In genomic region chr3:133333267-133334170, GRCm38 (mm10) we compare ENCODE assay signal across 23 mouse cellular contexts. TPM values are rescaled to one million over a fixed set of nuclear protein-coding genes. Genes with fewer than 3 reads are reported as not detected.
DNase-seq lines count a peak whose midpoint lies in the region; ATAC-seq and TF ChIP-seq lines count a peak whose summit lies in the region.
"Had no signal": no experiment of that assay in that cellular context is flagged by ENCODE, and none has a peak within 500 bp of the region (broad histone marks: within the 10 kb centered on the region; RNA-seq: fewer than 3 reads in every experiment).

No protein-coding gene starts in this region.

- no peak for TF ChIP-seq CTCF in lung, embryonic 14.5 days (IDR thresholded peaks at IDR 0.05; ENCODE audit: low read depth)
- TF ChIP-seq CTCF in stomach, postnatal 0 days (IDR thresholded peaks at IDR 0.05; ENCODE audit: low read depth) = no peak

- intact Hi-C loops in left cerebral cortex, postnatal 10 days (cut with DNase I) = loop anchor here (1.0 kb wide), 1 partner anchor 10 kb away; no protein-coding TSS in a partner anchor

- no peak overlapping the region for H3K4me2 ChIP-seq in lung, embryonic 14.5 days
- H3K4me2 ChIP-seq in stomach, embryonic 16.5 days (ENCODE audit: low read depth, low read length) = no peak overlapping the region
- H3K4me2 ChIP-seq in stomach, postnatal 0 days (replicated peaks; ENCODE audit: low read depth) = no peak overlapping the region
- H3K4me2 ChIP-seq in embryonic facial prominence, embryonic 12.5 days (replicated peaks) = no peak overlapping the region
- H3K4me2 ChIP-seq: heart, embryonic 13.5 days; hindbrain, embryonic 14.5 days; midbrain, embryonic 13.5 days had no signal

- H3K27ac ChIP-seq in lung, embryonic 14.5 days (ENCODE audit: low read depth) = peak overlapping the region; percentile 54; the same call in 1 of the 2 replicates
- H3K27ac ChIP-seq in stomach, embryonic 16.5 days (ENCODE audit: low read length) = no peak overlapping the region
- H3K27ac ChIP-seq in stomach, postnatal 0 days (replicated peaks) = no peak overlapping the region
- 0 out of 2 replicates have a peak overlapping the region, but pooled peaks have one; percentile 5 for H3K27ac ChIP-seq in embryonic facial prominence, embryonic 12.5 days
- H3K27ac ChIP-seq: heart, adult 2 months; hindbrain, embryonic 14.5 days; kidney, postnatal 0 days; liver, embryonic 14.5 days; midbrain, embryonic 13.5 days had no signal

- H3K9ac ChIP-seq in lung, embryonic 14.5 days = no peak overlapping the region
- no peak overlapping the region for H3K9ac ChIP-seq in stomach, embryonic 16.5 days (ENCODE audit: low read length)
- H3K9ac ChIP-seq in stomach, postnatal 0 days (ENCODE audit: low read length) = no peak overlapping the region
- no peak overlapping the region for H3K9ac ChIP-seq in embryonic facial prominence, embryonic 12.5 days
- H3K9ac ChIP-seq: heart, embryonic 13.5 days; hindbrain, embryonic 14.5 days; liver, embryonic 14.5 days; midbrain, embryonic 13.5 days had no signal

- TF ChIP-seq EP300 in stomach, postnatal 0 days (optimal IDR thresholded peaks at IDR 0.05) = no peak

- H3K36me3 ChIP-seq in lung, embryonic 14.5 days (ENCODE audit: insufficient read depth) = no peaks in the 10 kb centered on the region
- H3K36me3 ChIP-seq in stomach, embryonic 16.5 days (ENCODE audit: control insufficient read depth, insufficient read depth, low read length) = no peaks in the 10 kb centered on the region; the same call in 1 of the 2 replicates
- peaks cover 2% of the 10 kb centered on the region; the same call in 1 of the 2 replicates for H3K36me3 ChIP-seq in stomach, postnatal 0 days (ENCODE audit: control insufficient read depth, insufficient read depth, low read length)
- H3K36me3 ChIP-seq in embryonic facial prominence, embryonic 12.5 days = peaks cover 7% of the 10 kb centered on the region; the same call in 1 of the 2 replicates

- peak; percentile 67 for DNase-seq in lung, embryonic 14.5 days
- no peak for DNase-seq in lung, adult 18-20 months
- DNase-seq in stomach, postnatal 0 days (ENCODE audit: low spot score) = no peak
- DNase-seq in left cerebral cortex, postnatal 10 days (ENCODE audit: extremely low spot score in 1 of 2, low spot score in 2 of 2) = no peak
- DNase-seq: adrenal gland, postnatal 25 days; cerebellum, adult 18-20 months; cerebellum, postnatal 10 days; gastrocnemius, postnatal 36 days; heart, adult 2 months; heart, postnatal 10 days; kidney, adult 2 months; layer of hippocampus, postnatal 36 days; liver; lung, postnatal 10 days had no signal

- H3K27me3 ChIP-seq in lung, embryonic 14.5 days (ENCODE audit: insufficient read depth, low read length) = no peaks in the 10 kb centered on the region
- no peaks in the 10 kb centered on the region for H3K27me3 ChIP-seq in stomach, embryonic 16.5 days (ENCODE audit: control insufficient read depth, insufficient read depth, low read length)
- H3K27me3 ChIP-seq in stomach, postnatal 0 days (ENCODE audit: control insufficient read depth, insufficient read depth, low read length) = no peaks in the 10 kb centered on the region
- no peaks in the 10 kb centered on the region for H3K27me3 ChIP-seq in embryonic facial prominence, embryonic 12.5 days
- H3K27me3 ChIP-seq: heart, embryonic 13.5 days; midbrain, embryonic 13.5 days had no signal

- H3K4me1 ChIP-seq in lung, embryonic 14.5 days (ENCODE audit: insufficient read depth) = no peaks in the 10 kb centered on the region
- H3K4me1 ChIP-seq in stomach, embryonic 16.5 days (ENCODE audit: control insufficient read depth, insufficient read depth, low read length) = no peaks in the 10 kb centered on the region
- no peaks in the 10 kb centered on the region for H3K4me1 ChIP-seq in stomach, postnatal 0 days (replicated peaks; ENCODE audit: control insufficient read depth, insufficient read depth)
- H3K4me1 ChIP-seq in embryonic facial prominence, embryonic 12.5 days = no peaks in the 10 kb centered on the region

- 57% methylated on average over 15 of the region's 15 CpGs for WGBS in lung, embryonic 14.5 days
- WGBS in stomach, embryonic 16.5 days = 77% methylated on average over 15 of the region's 15 CpGs
- 69% methylated on average over 15 of the region's 15 CpGs for WGBS in stomach, postnatal 0 days
- WGBS in embryonic facial prominence, embryonic 12.5 days = 70% methylated on average over 15 of the region's 15 CpGs

- peak; percentile 88 for ATAC-seq in lung, embryonic 14.5 days (ENCODE audit: insufficient read depth)
- ATAC-seq in stomach, embryonic 16.5 days (ENCODE audit: insufficient read depth, low FRiP score) = 0 out of 2 replicates have a peak, but pooled peaks have one; percentile 21
- ATAC-seq in stomach, postnatal 0 days (ENCODE audit: low FRiP score, low TSS enrichment) = no peak
- no peak for ATAC-seq in embryonic facial prominence, embryonic 12.5 days (ENCODE audit: insufficient number of reproducible peaks, insufficient read depth, low FRiP score, low TSS enrichment)
- ATAC-seq: forebrain, embryonic 14.5 days; midbrain, embryonic 13.5 days had no signal

- no peak overlapping the region for H3K4me3 ChIP-seq in lung, embryonic 14.5 days (ENCODE audit: low read depth, low read length)
- H3K4me3 ChIP-seq in stomach, embryonic 16.5 days (replicated peaks; ENCODE audit: low read length) = no peak overlapping the region
- no peak overlapping the region for H3K4me3 ChIP-seq in stomach, postnatal 0 days (ENCODE audit: low read depth, low read length)
- H3K4me3 ChIP-seq in embryonic facial prominence, embryonic 12.5 days = no peak overlapping the region
- H3K4me3 ChIP-seq: heart, adult 2 months; heart, embryonic 13.5 days; midbrain, embryonic 13.5 days had no signal

- H3K9me3 ChIP-seq in lung, embryonic 14.5 days (ENCODE audit: low read depth, low read length) = no peaks in the 10 kb centered on the region
- H3K9me3 ChIP-seq in stomach, embryonic 16.5 days (replicated peaks; ENCODE audit: control insufficient read depth, low read length) = no peaks in the 10 kb centered on the region
- H3K9me3 ChIP-seq in stomach, postnatal 0 days (ENCODE audit: control insufficient read depth, low read length) = no peaks in the 10 kb centered on the region
- no peaks in the 10 kb centered on the region for H3K9me3 ChIP-seq in embryonic facial prominence, embryonic 12.5 days
- H3K9me3 ChIP-seq: G1E; heart, embryonic 13.5 days; midbrain, embryonic 13.5 days had no signal

RNA-seq across cellular contexts. Expression of gene Ppa2, which starts 23.6 kb away (rescaled TPM):
- polyA plus RNA-seq in lung, embryonic 14.5 days (2014; fragmentation: Nextera tagmentation; extraction: Ambion mirVana) = 109 TPM in 2 replicates
- 89.6 and 89.8 TPM in 2 replicates for polyA plus RNA-seq in stomach, embryonic 16.5 days (2015; fragmentation: Nextera tagmentation; extraction: Ambion mirVana)
- polyA plus RNA-seq in stomach, postnatal 0 days (2015; fragmentation: Nextera tagmentation; extraction: Ambion mirVana) = 81.2 and 85.7 TPM in 2 replicates
- 76.1 and 88.8 TPM in 2 replicates for polyA plus RNA-seq in embryonic facial prominence, embryonic 12.5 days (2016; fragmentation: Nextera tagmentation; extraction: Ambion mirVana)
- total RNA-seq in left cerebral cortex, postnatal 10 days (2021) = 10 to 100 TPM; 48.2 to 53.9 TPM

Comparison
In these comparisons a context has a peak if more than half of its experiments do, and no peak if none do; other contexts are left out.
1. ATAC-seq: peak in lung, embryonic 14.5 days (single experiment) and stomach, embryonic 16.5 days (single experiment); none in stomach, postnatal 0 days (single experiment) and embryonic facial prominence, embryonic 12.5 days (single experiment).
2. H3K27ac ChIP-seq: peak in lung, embryonic 14.5 days (single experiment) and embryonic facial prominence, embryonic 12.5 days (single experiment); none in stomach, embryonic 16.5 days (single experiment) and stomach, postnatal 0 days (single experiment).